Mouse (Mus musculus) liver, adult 2 months (tissue): ENCODE measurements around the gene Cacna1g. TPM values are rescaled to one million over a fixed set of nuclear protein-coding genes. Genes with fewer than 3 reads are reported as not detected.

Source experiments
- DNase-seq: peaks from one replicate; pipeline ENCODE4 v3.0.0-alpha.2; 2011; ENCODE audit warnings: low read depth, low spot score; ENCODE audit errors: extremely low read depth
- H3K27ac ChIP-seq: fragments of 200-500 bp; replicated peaks from 2 replicates; pipeline ENCODE4 v1.5.1; 2012; ENCODE audit warnings: low read depth, mild to moderate bottlenecking, control low read depth, inconsistent platforms, low read length; ENCODE audit not compliant: insufficient read depth
- H3K27me3 ChIP-seq: fragments of 200-500 bp; 2 replicates; pipeline ENCODE4 v1.6.1; 2012; ENCODE audit warnings: mild to moderate bottlenecking, moderate library complexity, low read length, inconsistent platforms; ENCODE audit not compliant: control insufficient read depth, insufficient read depth
- H3K36me3 ChIP-seq: fragments of 200-500 bp; 2 replicates; pipeline ENCODE4 v1.6.1; 2012; ENCODE audit warnings: low read length, inconsistent platforms; ENCODE audit not compliant: control insufficient read depth, insufficient read depth
- H3K4me1 ChIP-seq: fragments of 200-500 bp; 2 replicates; pipeline ENCODE4 v1.6.1; 2011; ENCODE audit warnings: low read length; ENCODE audit not compliant: control insufficient read depth, insufficient read depth
- H3K4me3 ChIP-seq: fragments of 200-500 bp; 2 replicates; pipeline ENCODE4 v1.5.1; 2011; ENCODE audit warnings: low read depth, mild to moderate bottlenecking, control low read depth, low read length, moderate library complexity; ENCODE audit not compliant: insufficient read depth
- H3K79me2 ChIP-seq: fragments of 200-500 bp; 2 replicates; pipeline ENCODE4 v1.6.1; 2012; ENCODE audit warnings: inconsistent platforms, mild to moderate bottlenecking, low read length, moderate library complexity; ENCODE audit not compliant: control insufficient read depth, insufficient read depth
- H3K9ac ChIP-seq: fragments of 200-500 bp; 2 replicates; pipeline ENCODE4 v1.6.1; 2012; ENCODE audit warnings: low read depth, mild to moderate bottlenecking, control low read depth, inconsistent platforms, low read length
- CTCF ChIP-seq: fragments of 200-500 bp; IDR thresholded peaks from 2 replicates; pipeline ENCODE4 v1.5.1; 2011; ENCODE audit warnings: low read depth, low read length, control low read depth
- POLR2A ChIP-seq: fragments of 200-500 bp; IDR thresholded peaks from 2 replicates; pipeline ENCODE4 v1.6.1; 2011; ENCODE audit warnings: low read length, control low read depth; ENCODE audit not compliant: insufficient read depth; ENCODE audit errors: extremely low read depth
- WGBS: fragments of 180-500 bp; shearing (Covaris S2); methylation state at CpG from one replicate; pipeline ENCODE4 v1.1.7; 2018; 5-methylcytosine and 5-hydroxymethylcytosine counted together
- polyA plus RNA-seq: library from polyadenylated mRNA; depleted of rRNA; stranded (reverse); fragments of >200 nt; gene quantifications from 2 replicates; pipeline ENCODE4 v1.2.3, GENCODE M21; 2012
- total RNA-seq: library from RNA; depleted of rRNA; stranded (reverse); fragments of >200 nt; gene quantifications from 2 replicates; pipeline ENCODE4 v1.2.3, GENCODE M21; 2014

Gene Cacna1g
- total and polyA plus RNA-seq, 2 experiments, result under 0.01 to 0.26 TPM

- Histone ChIP-seq H3K4me1 (no peaks in the 10 kb centered on the region), H3K27ac (no peak overlapping the region), H3K36me3 (no peaks in the 10 kb centered on the region), H3K4me3 (no peak overlapping the region), H3K9ac (no peak overlapping the region), H3K27me3 (no peaks in the 10 kb centered on the region), H3K79me2 (no peaks in the 10 kb centered on the region)
- TF ChIP-seq POLR2A, result no peak
- no peak for TF ChIP-seq CTCF
- 63% methylated on average over 15 of the region's 15 CpGs for WGBS
- no peak for DNase-seq
Observed at GRCm38 (mm10) chr11:94424380-94424779, 49.6 kb downstream of the Cacna1g start.

GRCm38 (mm10) chr11:94423855-94424254, 50.1 kb downstream of the Cacna1g start:
- Histone ChIP-seq H3K27ac (no peak overlapping the region), H3K36me3 (no peaks in the 10 kb centered on the region), H3K4me3 (no peak overlapping the region), H3K79me2 (no peaks in the 10 kb centered on the region), H3K9ac (no peak overlapping the region), H3K27me3 (no peaks in the 10 kb centered on the region), H3K4me1 (no peaks in the 10 kb centered on the region)
- DNase-seq, result no peak
- no peak for TF ChIP-seq POLR2A
- TF ChIP-seq CTCF, result no peak
- 79% methylated on average over 5 of the region's 5 CpGs for WGBS

- TF ChIP-seq POLR2A (no peak), CTCF (no peak)
- no peaks in the 10 kb centered on the region for H3K4me1 ChIP-seq
- H3K27ac ChIP-seq, result no peak overlapping the region
- H3K36me3 ChIP-seq, result no peaks in the 10 kb centered on the region
- H3K79me2 ChIP-seq, result no peaks in the 10 kb centered on the region
- DNase-seq, result no peak
- H3K4me3 ChIP-seq, result no peak overlapping the region
- H3K27me3 ChIP-seq, result 0 out of 2 replicates have a peak, but pooled peaks cover under 1% of the 10 kb centered on the region
- no peak overlapping the region for H3K9ac ChIP-seq
- 79% methylated on average over 6 of the region's 6 CpGs for WGBS
Observed at GRCm38 (mm10) chr11:94420991-94421390, 53.0 kb downstream of the Cacna1g start.

- no peaks in the 10 kb centered on the region for H3K4me1 ChIP-seq
- WGBS, result 46% methylated on average over 7 of the region's 7 CpGs
- no peak overlapping the region for H3K27ac ChIP-seq
- H3K4me3 ChIP-seq, result no peak overlapping the region
- DNase-seq, result no peak
- H3K36me3 ChIP-seq, result no peaks in the 10 kb centered on the region
- no peaks in the 10 kb centered on the region for H3K79me2 ChIP-seq
- TF ChIP-seq POLR2A, result no peak
- TF ChIP-seq CTCF, result no peak
- 0 out of 2 replicates have a peak, but pooled peaks cover 2% of the 10 kb centered on the region for H3K27me3 ChIP-seq
- no peak overlapping the region for H3K9ac ChIP-seq
Observed at GRCm38 (mm10) chr11:94420325-94420724, 53.7 kb downstream of the Cacna1g start.

GRCm38 (mm10) chr11:94419004-94419727, 54.8 kb downstream of the Cacna1g start:
- no peak for DNase-seq
- Histone ChIP-seq H3K36me3 (no peaks in the 10 kb centered on the region), H3K4me1 (no peaks in the 10 kb centered on the region), H3K9ac (no peak overlapping the region), H3K27ac (no peak overlapping the region), H3K4me3 (no peak overlapping the region), H3K79me2 (no peaks in the 10 kb centered on the region), H3K27me3 (0 out of 2 replicates have a peak, but pooled peaks cover 2% of the 10 kb centered on the region)
- TF ChIP-seq POLR2A (no peak), CTCF (no peak)
- WGBS, result 57% methylated on average over 10 of the region's 10 CpGs

- Histone ChIP-seq H3K9ac (no peak overlapping the region), H3K27me3 (peaks cover 5% of the 10 kb centered on the region; the same call in 1 of the 2 replicates), H3K4me1 (no peaks in the 10 kb centered on the region), H3K36me3 (no peaks in the 10 kb centered on the region), H3K27ac (no peak overlapping the region), H3K4me3 (no peak overlapping the region), H3K79me2 (no peaks in the 10 kb centered on the region)
- no peak for DNase-seq
- 63% methylated on average over 4 of the region's 4 CpGs for WGBS
- TF ChIP-seq CTCF, result no peak
- TF ChIP-seq POLR2A, result no peak
Observed at GRCm38 (mm10) chr11:94414042-94414441, 60.0 kb downstream of the Cacna1g start.
